Mouse (Mus musculus): ENCODE results near the gene Rdh16f1. TPM values are rescaled to one million over a fixed set of nuclear protein-coding genes. Genes with fewer than 3 reads are reported as not detected.

The Rdh16f1 gene
- polyA plus RNA-seq, 1 experiment from 2014 or later = not detected

- Histone ChIP-seq H3K27me3 (replicated peaks) (peaks cover 4% of the 10 kb centered on the region; the same call in 1 of the 2 replicates), H3K27ac (no peak overlapping the region), H3K4me1 (peaks cover 15% of the 10 kb centered on the region), H3K9me3 (no peaks in the 10 kb centered on the region), H3K4me2 (no peak overlapping the region), H3K36me3 (replicated peaks) (peaks cover 2% of the 10 kb centered on the region; the same call in 1 of the 2 replicates), H3K4me3 (no peak overlapping the region), H3K9ac (no peak overlapping the region)
- no peak for ATAC-seq (replicated peaks)
- 78% methylated on average over 4 of the region's 4 CpGs for WGBS
Observed at GRCm38 (mm10) chr10:127736916-127737315, 22.7 kb upstream of the Rdh16f1 start.

- H3K4me1 ChIP-seq = peaks cover 15% of the 10 kb centered on the region
- peaks cover 9% of the 10 kb centered on the region; the same call in 1 of the 2 replicates for H3K36me3 ChIP-seq (replicated peaks)
- no peak overlapping the region for H3K4me2 ChIP-seq
- no peak overlapping the region for H3K9ac ChIP-seq
- no peak overlapping the region for H3K27ac ChIP-seq
- whole genome bisulfite sequencing = 18% methylated on average over 2 of the region's 2 CpGs
- no peak overlapping the region for H3K4me3 ChIP-seq
- ATAC-seq (replicated peaks) = no peak
- no peaks in the 10 kb centered on the region for H3K9me3 ChIP-seq
- H3K27me3 ChIP-seq (replicated peaks) = peaks cover under 1% of the 10 kb centered on the region; the same call in 1 of the 2 replicates
Observed at GRCm38 (mm10) chr10:127737552-127737951, 22.0 kb upstream of the Rdh16f1 start.

DNA sequence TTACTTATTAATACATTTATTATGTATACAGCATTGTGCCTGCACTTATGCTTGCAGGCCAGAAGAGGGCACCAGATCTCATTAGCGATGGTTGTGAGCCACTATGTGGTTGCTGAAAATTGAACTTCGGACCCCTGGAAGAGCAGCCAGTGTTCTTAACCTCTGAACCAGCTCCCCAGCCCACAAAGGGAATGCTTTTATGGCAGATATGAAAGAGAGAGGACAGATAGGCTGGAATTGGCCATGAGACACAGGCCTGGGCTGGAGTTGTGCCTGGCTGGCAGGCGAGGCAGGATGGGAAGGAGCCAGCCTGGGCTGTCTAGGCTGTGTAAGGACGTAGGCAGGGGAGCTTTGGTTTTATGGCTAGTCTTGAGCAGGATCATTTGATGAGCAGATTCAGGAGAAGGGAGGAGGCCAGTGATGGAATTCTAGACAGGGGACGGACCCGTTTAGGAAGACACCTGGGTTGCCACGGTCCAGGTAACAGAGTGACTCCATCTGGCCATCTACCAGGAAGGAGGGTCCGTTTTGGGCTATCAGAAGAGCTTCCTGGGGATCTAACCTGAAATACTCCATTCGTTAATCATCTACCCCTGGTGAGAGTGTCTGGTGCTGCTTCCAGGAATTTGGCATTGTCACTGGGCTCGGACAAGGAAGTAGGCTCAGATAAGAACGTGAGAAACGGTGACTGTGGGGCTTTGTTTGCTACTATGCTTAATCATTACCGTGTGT, 21.3 kb upstream of the Rdh16f1 start:
- Histone ChIP-seq H3K36me3 (replicated peaks) (peaks cover 16% of the 10 kb centered on the region), H3K4me2 (no peak overlapping the region), H3K27ac (no peak overlapping the region), H3K27me3 (replicated peaks) (no peaks in the 10 kb centered on the region), H3K9me3 (no peaks in the 10 kb centered on the region), H3K4me3 (peak overlapping the region; percentile 86; the same call in 1 of the 2 replicates), H3K4me1 (peaks cover 15% of the 10 kb centered on the region), H3K9ac (no peak overlapping the region)
- WGBS = 56% methylated on average over 13 of the region's 13 CpGs
- ATAC-seq (replicated peaks) = no peak

DNA sequence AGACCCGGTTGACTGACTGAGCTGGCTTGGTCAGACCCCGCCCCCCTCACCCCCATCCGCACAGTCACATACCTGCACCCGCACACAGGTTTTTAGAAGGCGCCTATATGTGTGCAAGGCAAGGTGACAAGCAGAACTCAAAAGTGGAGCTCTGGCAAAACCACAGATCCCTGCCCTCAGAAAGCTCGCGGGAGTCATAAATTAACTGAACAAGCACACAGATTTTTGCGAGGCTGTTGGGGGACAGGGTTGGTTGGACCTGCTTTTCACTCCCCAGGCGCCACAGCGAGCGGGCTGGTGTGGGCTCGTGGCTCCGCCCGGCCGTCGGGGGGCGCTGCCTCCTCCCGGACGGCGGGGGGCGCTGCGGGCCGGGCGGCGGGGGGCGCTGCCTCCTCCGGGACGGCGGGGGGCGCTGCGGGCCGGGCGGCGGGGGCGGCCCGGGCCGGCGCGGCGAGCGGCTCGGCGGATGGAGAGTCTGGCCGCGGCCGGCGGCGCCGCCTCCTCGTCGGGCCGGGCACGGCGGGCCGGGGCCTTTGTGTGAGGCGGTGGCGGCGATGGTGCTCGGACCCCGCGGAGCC, 20.4 kb upstream of the Rdh16f1 start, which contains the start of gene Zbtb39:
Gene Zbtb39 (plus strand): TSS at position 456 of the 578 bp plus-strand sequence.
- 2% methylated on average over 47 of the region's 61 CpGs for WGBS
- peak; percentile 87 for ATAC-seq (replicated peaks)

DNA sequence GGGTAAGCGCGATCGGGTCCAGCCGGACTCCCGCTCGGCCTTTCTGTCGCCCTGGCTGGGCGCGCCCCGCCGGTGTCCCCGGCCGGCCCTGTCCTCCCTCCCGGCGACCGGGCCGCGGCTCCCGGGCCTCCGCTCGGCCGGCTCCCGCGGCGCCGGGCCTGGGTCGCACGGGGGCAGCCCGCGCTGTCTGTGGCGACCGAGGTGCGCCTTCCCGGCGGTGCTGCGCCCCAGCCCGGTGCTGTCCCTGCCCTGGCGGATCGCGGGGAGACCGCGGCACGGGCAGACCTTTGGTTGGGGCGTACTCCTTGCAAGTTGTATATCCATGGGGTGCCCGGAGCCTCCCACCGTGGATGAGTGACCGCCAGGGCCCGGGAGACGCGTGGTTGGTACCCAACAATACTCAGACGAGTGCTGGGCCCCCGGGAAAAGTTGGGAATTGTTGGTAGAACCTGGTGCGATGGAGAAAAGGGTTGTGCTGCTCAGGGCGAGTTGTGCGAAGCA, 19.9 kb upstream of the Rdh16f1 start:
- Histone ChIP-seq H3K36me3 (replicated peaks) (peaks cover 30% of the 10 kb centered on the region), H3K4me1 (peaks cover 15% of the 10 kb centered on the region), H3K9me3 (no peaks in the 10 kb centered on the region), H3K4me3 (peak overlapping the region; percentile 86), H3K4me2 (peak overlapping the region; percentile 52), H3K9ac (peak overlapping the region; percentile 92), H3K27me3 (replicated peaks) (no peaks in the 10 kb centered on the region), H3K27ac (peak overlapping the region; percentile 80)
- WGBS = under 1% methylated on average over 48 of the region's 55 CpGs
- ATAC-seq (replicated peaks) = peak; percentile 74

More for the DNA sequence above, 20.4 kb upstream of the Rdh16f1 start, which contains the start of gene Zbtb39:
- peak within 1 kb of the TSS; percentile 92 for H3K9ac ChIP-seq
- H3K27me3 ChIP-seq (replicated peaks) = no peaks in the 10 kb centered on the region
- H3K4me1 ChIP-seq = peaks cover 15% of the 10 kb centered on the region
- peak within 1 kb of the TSS; percentile 86 for H3K4me3 ChIP-seq
- H3K27ac ChIP-seq = peak within 1 kb of the TSS; percentile 80
- H3K36me3 ChIP-seq (replicated peaks) = peaks cover 25% of the 10 kb centered on the region
- peak within 1 kb of the TSS; percentile 52 for H3K4me2 ChIP-seq
- H3K9me3 ChIP-seq = no peaks in the 10 kb centered on the region

GRCm38 (mm10) chr10:127744661-127745060, 14.9 kb upstream of the Rdh16f1 start:
- H3K27me3 ChIP-seq (replicated peaks) = no peaks in the 10 kb centered on the region
- WGBS = 61% methylated on average over 5 of the region's 5 CpGs
- ATAC-seq (replicated peaks) = no peak

GRCm38 (mm10) chr10:127745886-127746285, 13.7 kb upstream of the Rdh16f1 start:
- 0 out of 2 replicates have a peak, but pooled peaks cover 5% of the 10 kb centered on the region for H3K4me1 ChIP-seq
- no peak overlapping the region for H3K9ac ChIP-seq
- no peaks in the 10 kb centered on the region for H3K9me3 ChIP-seq
- H3K4me3 ChIP-seq = no peak overlapping the region
- WGBS = 74% methylated on average over 5 of the region's 5 CpGs
- H3K27ac ChIP-seq = no peak overlapping the region
- H3K27me3 ChIP-seq (replicated peaks) = no peaks in the 10 kb centered on the region
- no peak overlapping the region for H3K4me2 ChIP-seq
- H3K36me3 ChIP-seq (replicated peaks) = peaks cover 41% of the 10 kb centered on the region
- ATAC-seq (replicated peaks) = no peak

More at GRCm38 (mm10) chr10:127744661-127745060, 14.9 kb upstream of the Rdh16f1 start:
- Histone ChIP-seq H3K36me3 (replicated peaks) (peaks cover 41% of the 10 kb centered on the region), H3K9me3 (no peaks in the 10 kb centered on the region), H3K27ac (no peak overlapping the region), H3K4me1 (peaks cover 14% of the 10 kb centered on the region), H3K9ac (no peak overlapping the region), H3K4me2 (no peak overlapping the region), H3K4me3 (no peak overlapping the region)

GRCm38 (mm10) chr10:127747254-127747653, 12.3 kb upstream of the Rdh16f1 start:
- H3K36me3 ChIP-seq (replicated peaks) = peaks cover 35% of the 10 kb centered on the region
- WGBS = 93% methylated on average over 8 of the region's 8 CpGs
- no peak for ATAC-seq (replicated peaks)
- no peak overlapping the region for H3K9ac ChIP-seq
- no peaks in the 10 kb centered on the region for H3K27me3 ChIP-seq (replicated peaks)
- H3K4me1 ChIP-seq = 0 out of 2 replicates have a peak, but pooled peaks cover 5% of the 10 kb centered on the region
- no peaks in the 10 kb centered on the region for H3K9me3 ChIP-seq
- no peak overlapping the region for H3K4me2 ChIP-seq
- H3K27ac ChIP-seq = no peak overlapping the region
- no peak overlapping the region for H3K4me3 ChIP-seq

- H3K36me3 ChIP-seq (replicated peaks) = peaks cover 18% of the 10 kb centered on the region
- H3K27ac ChIP-seq = no peak overlapping the region
- no peaks in the 10 kb centered on the region for H3K27me3 ChIP-seq (replicated peaks)
- no peak for ATAC-seq (replicated peaks)
- H3K4me2 ChIP-seq = peak overlapping the region; percentile 43; the same call in 1 of the 2 replicates
- H3K4me3 ChIP-seq = no peak overlapping the region
- no peak overlapping the region for H3K9ac ChIP-seq
- 15% methylated on average over 8 of the region's 8 CpGs for WGBS
- H3K9me3 ChIP-seq = no peaks in the 10 kb centered on the region
- 0 out of 2 replicates have a peak, but pooled peaks cover 5% of the 10 kb centered on the region for H3K4me1 ChIP-seq
Observed at GRCm38 (mm10) chr10:127748847-127749612, 10.6 kb upstream of the Rdh16f1 start.

GRCm38 (mm10) chr10:127750136-127750777, 9.3 kb upstream of the Rdh16f1 start:
- Histone ChIP-seq H3K36me3 (replicated peaks) (peaks cover 7% of the 10 kb centered on the region), H3K4me2 (peak overlapping the region; percentile 43), H3K9me3 (no peaks in the 10 kb centered on the region), H3K27ac (no peak overlapping the region), H3K4me1 (0 out of 2 replicates have a peak, but pooled peaks cover 5% of the 10 kb centered on the region), H3K9ac (no peak overlapping the region), H3K27me3 (replicated peaks) (no peaks in the 10 kb centered on the region), H3K4me3 (peak overlapping the region; percentile 22)
- ATAC-seq (replicated peaks) = peak; percentile 62; the same call in 1 of the 2 replicates
- 54% methylated on average over 24 of the region's 24 CpGs for WGBS

DNA sequence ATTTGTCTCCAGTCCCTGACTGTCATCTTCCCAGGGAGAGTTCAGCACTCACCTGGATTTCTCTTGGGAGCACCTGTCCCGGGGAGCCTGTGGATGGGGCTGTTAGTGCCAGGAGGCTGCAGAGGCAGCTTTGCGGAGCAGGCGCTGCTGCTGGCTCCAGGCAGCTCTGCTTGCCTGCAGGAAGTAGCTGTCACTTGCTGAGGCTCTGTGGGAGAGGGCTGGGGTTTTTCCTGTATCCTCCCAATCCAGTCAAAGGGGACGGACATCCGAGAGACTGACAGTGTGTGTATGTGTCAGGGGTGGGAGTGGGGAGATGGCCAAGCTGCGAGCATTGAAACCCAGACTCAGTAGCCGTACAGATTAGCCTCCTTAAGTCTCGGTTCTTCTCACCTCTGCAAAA, 8.0 kb upstream of the Rdh16f1 start, which contains the start of gene Gpr182:
Gene Gpr182 (minus strand): TSS at position 185 of the 400 bp plus-strand sequence.
- ATAC-seq (replicated peaks) = no peak
- no peak within 1 kb of the TSS for H3K9ac ChIP-seq
- no peaks in the 10 kb centered on the region for H3K27me3 ChIP-seq (replicated peaks)
- H3K36me3 ChIP-seq (replicated peaks) = peaks cover 4% of the 10 kb centered on the region; the same call in 1 of the 2 replicates
- H3K4me1 ChIP-seq = 0 out of 2 replicates have a peak, but pooled peaks cover 5% of the 10 kb centered on the region
- no peak within 1 kb of the TSS for H3K4me3 ChIP-seq
- H3K9me3 ChIP-seq = no peaks in the 10 kb centered on the region
- 63% methylated on average over 8 of the region's 8 CpGs for WGBS
- no peak within 1 kb of the TSS for H3K27ac ChIP-seq
- H3K4me2 ChIP-seq = peak within 1 kb of the TSS; percentile 43

Data from midbrain, embryonic 15.5 days (tissue).